Mouse (Mus musculus): ENCODE data around the gene Foxa3.
"Not testable (repeated sequence)": the region's sequence is repeated elsewhere in the genome, so short reads cannot be mapped to it uniquely, and the experiment has no call there.

GRCm38 (mm10) chr7:19071024-19071423 lies 47.7 kb upstream of the Foxa3 start:
- not testable (repeated sequence) for TF ChIP-seq CTCF (IDR thresholded peaks at IDR 0.05; ENCODE audit: low read depth, low read length); POLR2A (IDR thresholded peaks at IDR 0.05; ENCODE audit: extremely low read depth, insufficient read depth, low read length)
